Comparison of ENCODE assay signal across 16 mouse cellular contexts in genomic region chr13:112815996-112816395, GRCm38 (mm10).
"Had no signal": no experiment of that assay in that cellular context is flagged by ENCODE, and none has a peak within 500 bp of the region (broad histone marks: within the 10 kb centered on the region; RNA-seq: fewer than 3 reads in every experiment).

No protein-coding gene starts in this region.

- H3K27ac ChIP-seq: kidney, postnatal 0 days; layer of hippocampus, adult 2 months; limb, embryonic 10.5 days; midbrain, embryonic 12.5 days; neural tube, embryonic 13.5 days had no signal

- H3K27me3 ChIP-seq: midbrain, embryonic 12.5 days; neural tube, embryonic 13.5 days had no signal

- H3K9ac ChIP-seq: midbrain, embryonic 12.5 days; neural tube, embryonic 13.5 days had no signal

- H3K4me1 ChIP-seq: megakaryocyte, embryonic 14.5 days had no signal

- H3K4me2 ChIP-seq: midbrain, embryonic 12.5 days; neural tube, embryonic 13.5 days had no signal

- ATAC-seq: intestine, postnatal 0 days; lung, postnatal 0 days; midbrain, embryonic 16.5 days had no signal

- H3K4me3 ChIP-seq: layer of hippocampus, adult 2 months; limb, embryonic 10.5 days; megakaryocyte, embryonic 14.5 days; midbrain, embryonic 12.5 days; neural tube, embryonic 13.5 days had no signal

- H3K9me3 ChIP-seq: limb, embryonic 10.5 days; megakaryocyte, embryonic 14.5 days; midbrain, embryonic 12.5 days; neural tube, embryonic 13.5 days had no signal

- DNase-seq: kidney, adult 9 months; kidney, postnatal 36 days; lung, adult 2 months; lung, postnatal 4 days; right cerebral cortex, postnatal 14 days; thymus, adult 2 months; thymus, postnatal 25 days had no signal

- H3K36me3 ChIP-seq: limb, embryonic 10.5 days; midbrain, embryonic 12.5 days; neural tube, embryonic 13.5 days had no signal
